Mouse (Mus musculus) splenic B cell, adult 2 months (primary cell): ENCODE measurements at regions not wholly inside any gene's neighbourhood (a gene's known extent, or its start where the extent isn't known, plus 50 kb on each side); places are given as distances from the start of the nearest gene placed in this dataset.

Experiments used
- DNase-seq: peaks from one replicate; pipeline ENCODE4 v3.0.0-alpha.2; 2011; ENCODE audit warnings: low read depth, low spot score
- H3K27me3 ChIP-seq: 2 replicates; pipeline ENCODE4 v1.6.1; 2012; ENCODE audit warnings: mild to moderate bottlenecking, low read length, moderate library complexity, mixed read lengths; ENCODE audit not compliant: control insufficient read depth, poor library complexity, insufficient read depth, severe bottlenecking
- H3K36me3 ChIP-seq: 2 replicates; pipeline ENCODE4 v1.6.1; 2012; ENCODE audit warnings: mild to moderate bottlenecking, low read length, moderate library complexity, mixed read lengths; ENCODE audit not compliant: control insufficient read depth, poor library complexity, insufficient read depth, severe bottlenecking

GRCm38 (mm10) chr13:71214776-71215175 is 373.2 kb upstream of the Adamts16 start:
- no peaks in the 10 kb centered on the region for H3K36me3 ChIP-seq
- H3K27me3 ChIP-seq: no peaks in the 10 kb centered on the region
- no peak for DNase-seq

- no peak for DNase-seq
- H3K36me3 ChIP-seq: no peaks in the 10 kb centered on the region
- H3K27me3 ChIP-seq: no peaks in the 10 kb centered on the region
These were observed 369.8 kb upstream of the Adamts16 start for GRCm38 (mm10) chr13:71211363-71211762.

- Histone ChIP-seq H3K27me3 (no peaks in the 10 kb centered on the region), H3K36me3 (no peaks in the 10 kb centered on the region)
- DNase-seq: no peak
These were observed 369.1 kb upstream of the Adamts16 start for GRCm38 (mm10) chr13:71210658-71211251.

DNA sequence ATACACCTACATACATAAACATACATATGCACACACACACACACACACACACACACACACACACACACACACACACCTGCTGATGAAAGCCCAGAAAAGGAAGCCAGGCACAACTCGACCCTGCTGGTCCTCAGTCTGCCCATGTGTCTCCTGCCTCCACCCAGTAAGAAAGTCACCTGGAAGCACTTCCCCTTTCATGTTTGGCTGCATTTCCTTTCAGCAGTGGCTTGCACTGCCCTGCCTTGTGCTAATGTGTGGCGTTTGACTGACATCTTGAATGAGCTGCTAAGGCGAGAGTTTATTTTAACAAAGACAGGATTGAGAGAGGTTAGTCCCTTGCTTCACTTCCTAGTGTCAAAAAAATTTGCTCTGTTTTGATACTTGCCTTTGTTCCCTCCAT is 364.1 kb upstream of the Adamts16 start:
- DNase-seq: no peak
- no peaks in the 10 kb centered on the region for H3K36me3 ChIP-seq

DNA sequence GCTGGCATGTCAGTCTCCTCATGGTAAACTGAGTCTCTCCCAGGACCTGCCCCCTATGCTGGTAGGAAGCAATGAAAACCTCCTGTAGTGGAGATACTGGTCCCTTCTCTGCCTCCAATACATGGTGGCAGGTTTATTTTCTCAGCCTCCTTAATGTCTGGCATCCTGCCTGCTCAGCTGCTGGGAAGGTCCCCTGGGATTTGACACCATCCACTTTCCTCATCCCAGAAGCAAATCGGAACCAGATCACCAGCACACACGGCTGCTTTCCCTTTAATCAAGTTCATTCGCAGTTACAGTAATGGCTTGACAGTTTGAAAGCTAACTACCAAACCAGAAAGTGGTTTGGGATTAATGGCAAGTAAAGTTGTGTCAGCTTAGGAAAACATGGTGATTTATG is 359.0 kb upstream of the Adamts16 start:
- Histone ChIP-seq H3K36me3 (no peaks in the 10 kb centered on the region), H3K27me3 (no peaks in the 10 kb centered on the region)
- no peak for DNase-seq

More for the DNA sequence above, 364.1 kb upstream of the Adamts16 start:
- H3K27me3 ChIP-seq: no peaks in the 10 kb centered on the region

- Histone ChIP-seq H3K36me3 (no peaks in the 10 kb centered on the region), H3K27me3 (no peaks in the 10 kb centered on the region)
- DNase-seq: no peak
These were observed 354.1 kb upstream of the Adamts16 start for GRCm38 (mm10) chr13:71195675-71196074.

DNA sequence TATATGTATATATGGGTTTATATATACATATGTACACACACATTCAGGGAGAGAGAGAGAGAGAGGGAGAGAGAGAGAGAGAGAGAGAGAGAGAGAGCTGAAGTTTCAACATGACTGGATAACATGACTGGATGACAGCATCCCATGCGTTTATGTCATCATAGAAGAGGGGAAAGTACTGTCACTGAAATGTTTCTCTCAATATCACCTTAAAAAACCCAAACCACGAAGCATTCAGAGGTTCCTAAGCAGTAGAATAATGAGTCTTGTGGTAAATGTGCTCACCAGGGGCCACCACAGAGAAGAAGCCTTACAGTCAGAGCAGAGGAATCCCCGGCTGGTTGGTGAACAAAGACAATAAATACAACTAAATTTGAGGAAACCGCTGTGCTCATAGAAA is 342.9 kb upstream of the Adamts16 start:
- DNase-seq: no peak

GRCm38 (mm10) chr13:71179083-71179482 is 337.5 kb upstream of the Adamts16 start:
- Histone ChIP-seq H3K27me3 (no peaks in the 10 kb centered on the region), H3K36me3 (no peaks in the 10 kb centered on the region)
- no peak for DNase-seq

More for the DNA sequence above, 342.9 kb upstream of the Adamts16 start:
- Histone ChIP-seq H3K27me3 (no peaks in the 10 kb centered on the region), H3K36me3 (no peaks in the 10 kb centered on the region)

DNA sequence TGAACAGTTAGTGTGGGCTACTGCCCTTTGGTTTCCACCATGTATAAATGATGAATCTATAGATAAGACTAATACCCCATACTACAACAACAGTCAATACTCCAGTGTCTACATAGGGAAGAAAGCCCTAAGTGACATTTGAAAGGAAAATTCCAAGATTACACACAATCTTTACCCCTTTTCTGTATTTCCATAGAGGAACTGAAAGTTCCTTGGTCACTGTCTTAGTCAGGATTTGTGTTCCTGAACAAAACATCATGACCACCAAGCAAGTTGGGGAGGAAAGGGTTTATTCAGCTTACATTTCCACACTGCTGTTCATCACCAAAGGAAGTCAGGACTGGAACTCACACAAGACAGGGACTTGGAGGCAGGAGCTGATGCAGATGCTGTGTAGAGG is 332.7 kb upstream of the Adamts16 start:
- Histone ChIP-seq H3K27me3 (no peaks in the 10 kb centered on the region), H3K36me3 (no peaks in the 10 kb centered on the region)
- no peak for DNase-seq

- Histone ChIP-seq H3K36me3 (no peaks in the 10 kb centered on the region), H3K27me3 (no peaks in the 10 kb centered on the region)
- no peak for DNase-seq
These were observed 324.6 kb upstream of the Adamts16 start for GRCm38 (mm10) chr13:71166226-71166625.

DNA sequence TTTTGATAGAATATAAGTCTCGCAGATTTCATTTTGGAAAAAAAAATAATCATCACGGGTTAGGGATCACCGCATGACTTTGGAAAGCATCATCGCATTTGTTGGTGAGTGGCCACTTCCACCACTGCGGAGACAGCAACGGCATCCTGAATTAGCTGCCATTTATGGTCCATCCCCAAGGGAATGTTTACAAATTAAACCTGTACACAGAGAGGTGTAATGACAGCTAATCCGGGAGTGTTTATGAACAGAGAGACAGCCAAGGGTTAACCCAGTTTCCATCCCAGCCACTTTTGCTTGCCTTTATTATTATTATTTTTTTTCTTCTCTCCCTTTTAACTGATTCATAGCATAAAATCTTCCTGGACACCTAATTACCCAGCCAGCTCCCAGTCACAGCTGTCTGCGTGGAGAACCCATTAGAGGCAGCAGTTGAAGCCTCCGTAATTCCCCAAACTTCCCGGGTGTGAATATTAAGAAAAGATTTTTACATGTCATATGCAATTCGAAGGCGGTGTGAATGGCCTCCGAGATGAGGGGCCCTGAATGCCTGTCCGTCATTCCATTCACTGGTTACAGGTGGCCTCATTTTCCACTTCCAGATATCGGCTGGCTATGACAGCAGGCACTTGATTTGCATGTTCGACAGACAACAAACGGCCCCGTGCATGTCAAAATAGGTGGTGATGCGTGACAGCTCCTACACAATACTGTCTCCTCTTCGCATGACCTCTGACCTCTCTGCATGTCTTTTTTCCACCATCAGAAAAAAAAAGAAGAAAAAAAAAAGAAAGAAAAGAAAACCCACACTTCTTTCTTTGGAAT is 323.7 kb upstream of the Adamts16 start:
- no peak for DNase-seq
- Histone ChIP-seq H3K27me3 (no peaks in the 10 kb centered on the region), H3K36me3 (no peaks in the 10 kb centered on the region)

- DNase-seq: no peak
- H3K36me3 ChIP-seq: no peaks in the 10 kb centered on the region
- no peaks in the 10 kb centered on the region for H3K27me3 ChIP-seq
These were observed 322.4 kb upstream of the Adamts16 start for GRCm38 (mm10) chr13:71164012-71164411.

DNA sequence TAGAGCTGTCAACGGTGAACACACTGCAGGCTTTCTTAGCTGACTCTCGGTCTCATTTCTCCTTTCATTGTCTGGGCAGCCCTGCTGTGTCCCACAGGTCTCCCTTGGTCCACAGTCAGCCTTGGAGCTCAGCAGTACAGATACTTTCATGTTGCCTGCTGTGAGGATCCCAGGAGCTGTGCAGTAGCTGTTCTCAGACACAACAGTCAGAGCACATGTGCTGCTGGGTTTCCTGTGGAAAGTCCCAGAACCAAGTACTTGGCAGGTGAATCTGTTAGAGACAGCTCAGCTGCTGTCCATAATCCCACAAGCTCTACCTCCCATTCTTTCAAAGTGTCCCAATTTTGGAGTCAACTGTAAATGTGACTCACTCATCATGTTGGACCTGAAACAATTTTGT is 321.3 kb upstream of the Adamts16 start:
- no peaks in the 10 kb centered on the region for H3K36me3 ChIP-seq
- H3K27me3 ChIP-seq: no peaks in the 10 kb centered on the region
- DNase-seq: no peak

DNA sequence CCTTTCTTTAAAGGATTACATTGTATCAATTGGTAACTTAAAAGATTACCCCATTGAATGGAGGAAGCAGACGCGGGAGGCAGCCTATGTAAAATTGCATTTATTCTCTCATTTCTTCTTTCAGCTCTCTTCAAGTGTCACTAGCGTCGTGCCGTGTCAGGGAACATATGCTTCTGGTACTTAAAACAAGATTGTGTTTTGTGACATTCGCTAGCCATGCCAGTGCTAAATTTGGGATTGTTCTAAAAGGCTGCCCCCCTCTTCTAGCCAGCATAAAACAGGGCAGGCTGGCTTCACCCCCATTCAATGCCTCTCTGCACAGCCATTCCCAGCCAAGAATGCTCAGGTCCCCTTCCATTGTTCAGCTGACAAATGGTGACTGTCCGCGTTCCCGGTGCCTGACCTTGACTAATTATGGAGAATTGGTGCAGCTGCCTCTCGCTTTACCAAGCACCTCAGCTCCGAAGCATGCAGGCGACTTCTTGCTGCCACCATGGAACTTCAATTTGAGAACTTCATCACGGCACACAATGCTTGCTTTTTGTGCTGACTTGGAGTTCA is 316.8 kb upstream of the Adamts16 start:
- DNase-seq: no peak
- H3K27me3 ChIP-seq: no peaks in the 10 kb centered on the region
- no peaks in the 10 kb centered on the region for H3K36me3 ChIP-seq

DNA sequence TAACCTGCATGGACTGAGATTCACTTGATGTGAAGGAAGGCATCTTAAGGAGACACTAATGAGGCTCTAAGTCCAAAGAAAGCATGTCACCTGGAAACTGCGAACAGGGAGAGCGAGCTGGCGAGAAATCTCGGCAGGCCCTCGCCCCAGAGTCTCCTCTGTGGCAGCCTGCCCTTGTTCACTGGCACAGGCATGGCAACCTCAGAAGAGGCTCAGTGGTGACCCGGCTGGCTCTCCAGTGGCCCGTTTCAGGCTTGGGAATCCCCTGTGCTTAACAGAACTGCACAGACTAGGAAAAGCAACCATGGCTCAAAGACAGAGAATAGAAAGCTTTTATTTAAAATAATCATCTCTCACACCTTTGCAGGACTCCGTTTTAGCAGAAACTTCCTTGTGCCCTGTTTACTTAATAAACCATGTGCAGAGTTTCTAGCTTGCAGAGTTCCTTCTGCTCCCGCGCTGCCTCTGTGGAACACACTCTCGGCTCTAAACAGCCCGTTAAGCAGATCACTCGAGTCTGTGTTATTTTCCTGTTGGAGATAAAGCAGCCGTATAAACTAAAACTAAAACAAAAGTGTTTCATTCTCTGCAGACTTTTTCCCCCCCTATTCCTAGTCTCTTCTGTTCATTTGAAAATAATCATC is 316.2 kb upstream of the Adamts16 start:
- no peak for DNase-seq
- no peaks in the 10 kb centered on the region for H3K36me3 ChIP-seq
- no peaks in the 10 kb centered on the region for H3K27me3 ChIP-seq
